Mouse (Mus musculus) spleen, embryonic (tissue): ENCODE results near the gene Pla2g16.

Experiments used
- CTCF ChIA-PET: fragments of 350-600 bp; sonication (Branson Sonifier 250); formaldehyde crosslinking; loops from one replicate; lab custom pipeline; 2022; lab: Charles Lee

The Pla2g16 gene

GRCm38 (mm10) chr19:7611942-7612757 is 54.9 kb downstream of the Pla2g16 start, which contains the start of gene Hrasls5:
TSS of gene Hrasls5 (plus strand) at chr19:7612541.
- CTCF ChIA-PET, result interaction anchor here (0.6 kb wide), 1 partner anchor 638 kb away, joined by 3 read pairs; no protein-coding TSS in a partner anchor

- CTCF ChIA-PET, result no interaction called here
These were observed 55.9 kb downstream of the Pla2g16 start for GRCm38 (mm10) chr19:7613151-7613550.

- CTCF ChIA-PET, result no interaction called here
These were observed 59.1 kb downstream of the Pla2g16 start for GRCm38 (mm10) chr19:7616231-7616930.

GRCm38 (mm10) chr19:7617085-7617484 is 59.8 kb downstream of the Pla2g16 start:
- CTCF ChIA-PET, result no interaction called here

- CTCF ChIA-PET, result interaction anchor here (0.5 to 0.6 kb wide), 2 partner anchors 78 to 124 kb away, joined by 3 to 4 read pairs; no protein-coding TSS in a partner anchor
These were observed 60.4 kb downstream of the Pla2g16 start for GRCm38 (mm10) chr19:7617696-7618095.

- CTCF ChIA-PET, result interaction anchor here (1.3 kb wide), 1 partner anchor 165 kb away, joined by 13 read pairs; no protein-coding TSS in a partner anchor
These were observed 75.8 kb downstream of the Pla2g16 start for GRCm38 (mm10) chr19:7633021-7633420.

- CTCF ChIA-PET, result interaction anchor here (1.3 kb wide), 1 partner anchor 166 kb away, joined by 13 read pairs; no protein-coding TSS in a partner anchor
These were observed 76.5 kb downstream of the Pla2g16 start for GRCm38 (mm10) chr19:7633786-7634185.
